Mouse (Mus musculus): Measurements from ENCODE around the gene Usp2.

GRCm38 (mm10) chr9:44029580-44030236 is 37.1 kb upstream of the Usp2 start:
- TF ChIP-seq GATA1 (IDR thresholded peaks at IDR 0.05; ENCODE audit: low read length) (no peak), TAL1 (IDR thresholded peaks at IDR 0.05; ENCODE audit: low read length) (no peak)

Data from erythroblast, embryonic 14.5 days (primary cell).